Mouse (Mus musculus) erythroblast, embryonic 14.5 days (primary cell): ENCODE measurements around the gene Wdr86.

ENCODE experiments used
- GATA1 ChIP-seq: IDR thresholded peaks from 2 replicates; pipeline ENCODE4 v1.6.1; 2012; ENCODE audit warnings: low read length, inconsistent platforms, mixed read lengths
- TAL1 ChIP-seq: IDR thresholded peaks from 3 replicates; pipeline ENCODE4 v1.6.1; 2012; ENCODE audit warnings: low read length, inconsistent platforms, mixed read lengths

DNA sequence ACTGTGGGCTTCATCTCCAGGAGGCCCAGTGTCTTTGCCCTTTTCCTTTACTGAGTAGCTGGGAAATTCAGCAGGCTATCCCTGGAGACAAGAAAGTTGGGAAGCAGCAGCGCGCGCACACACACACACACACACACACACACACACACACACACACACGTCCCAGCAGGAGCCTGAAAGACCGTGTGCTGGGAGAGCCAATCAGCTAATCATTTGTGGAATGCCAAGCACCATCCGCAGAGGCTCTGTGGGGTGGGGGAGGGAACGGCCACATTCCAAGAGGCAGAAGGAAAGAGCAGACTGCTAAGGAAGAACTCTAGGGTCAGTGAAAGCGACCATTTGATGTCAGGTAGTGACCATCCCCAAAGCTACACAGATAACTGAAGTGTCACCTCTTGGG, 2.6 kb upstream of the Wdr86 start:
- TF ChIP-seq TAL1 (no peak), GATA1 (no peak)
